Mouse (Mus musculus) erythroblast, embryonic 14.5 days (primary cell): ENCODE results near the gene Slc37a1.

Experiments
- GATA1 ChIP-seq: IDR thresholded peaks from 2 replicates; pipeline ENCODE4 v1.6.1; 2012; ENCODE audit warnings: low read length, inconsistent platforms, mixed read lengths
- TAL1 ChIP-seq: IDR thresholded peaks from 3 replicates; pipeline ENCODE4 v1.6.1; 2012; ENCODE audit warnings: low read length, inconsistent platforms, mixed read lengths

- no peak for TF ChIP-seq GATA1
- no peak for TF ChIP-seq TAL1
Observed at GRCm38 (mm10) chr17:31267603-31268002, 19.0 kb upstream of the Slc37a1 start.
